Mouse (Mus musculus) testis, adult 2 months (tissue): ENCODE data around the gene Kdm7a. TPM values are rescaled to one million over a fixed set of nuclear protein-coding genes. Genes with fewer than 3 reads are reported as not detected.
A peak's percentile ranks its signal among the peaks of the same experiment; 100 is the strongest.

Experiments used
- H3K27ac ChIP-seq: fragments of 200-500 bp; 2 replicates; pipeline ENCODE4 v1.5.1; 2012; ENCODE audit warnings: low read depth, low read length; ENCODE audit not compliant: control insufficient read depth, insufficient read depth
- H3K27me3 ChIP-seq: fragments of 200-500 bp; 2 replicates; pipeline ENCODE4 v1.6.1; 2012; ENCODE audit warnings: mild to moderate bottlenecking, low read length, moderate library complexity; ENCODE audit not compliant: control insufficient read depth, insufficient read depth
- H3K36me3 ChIP-seq: fragments of 200-500 bp; 2 replicates; pipeline ENCODE4 v1.6.1; 2012; ENCODE audit warnings: mild to moderate bottlenecking, low read length; ENCODE audit not compliant: control insufficient read depth, insufficient read depth
- H3K4me1 ChIP-seq: fragments of 200-500 bp; 2 replicates; pipeline ENCODE4 v1.6.1; 2012; ENCODE audit warnings: low read length; ENCODE audit not compliant: control insufficient read depth, insufficient read depth
- H3K4me3 ChIP-seq: fragments of 200-500 bp; 2 replicates; pipeline ENCODE4 v1.5.1; 2012; ENCODE audit warnings: low read depth, mild to moderate bottlenecking, low read length, moderate library complexity, mixed read lengths; ENCODE audit not compliant: control insufficient read depth
- CTCF ChIP-seq: fragments of 200-500 bp; IDR thresholded peaks from 2 replicates; pipeline ENCODE4 v1.5.1; 2012; ENCODE audit warnings: low read depth, mild to moderate bottlenecking, inconsistent platforms, low read length, moderate library complexity; ENCODE audit not compliant: control insufficient read depth, insufficient read depth, insufficient replicate concordance
- POLR2A ChIP-seq: fragments of 200-500 bp; IDR thresholded peaks from 2 replicates; pipeline ENCODE4 v1.6.1; 2012; ENCODE audit warnings: low read depth, mild to moderate bottlenecking, inconsistent platforms, low read length, moderate library complexity; ENCODE audit not compliant: control insufficient read depth
- polyA plus RNA-seq: library from polyadenylated mRNA; depleted of rRNA; stranded (reverse); fragments of >200 nt; gene quantifications from 2 replicates; pipeline ENCODE4 v1.2.3, GENCODE M21; 2012; rRNA removed

Gene Kdm7a
- polyA plus RNA-seq: 3.9 and 5.1 TPM in 2 replicates

DNA sequence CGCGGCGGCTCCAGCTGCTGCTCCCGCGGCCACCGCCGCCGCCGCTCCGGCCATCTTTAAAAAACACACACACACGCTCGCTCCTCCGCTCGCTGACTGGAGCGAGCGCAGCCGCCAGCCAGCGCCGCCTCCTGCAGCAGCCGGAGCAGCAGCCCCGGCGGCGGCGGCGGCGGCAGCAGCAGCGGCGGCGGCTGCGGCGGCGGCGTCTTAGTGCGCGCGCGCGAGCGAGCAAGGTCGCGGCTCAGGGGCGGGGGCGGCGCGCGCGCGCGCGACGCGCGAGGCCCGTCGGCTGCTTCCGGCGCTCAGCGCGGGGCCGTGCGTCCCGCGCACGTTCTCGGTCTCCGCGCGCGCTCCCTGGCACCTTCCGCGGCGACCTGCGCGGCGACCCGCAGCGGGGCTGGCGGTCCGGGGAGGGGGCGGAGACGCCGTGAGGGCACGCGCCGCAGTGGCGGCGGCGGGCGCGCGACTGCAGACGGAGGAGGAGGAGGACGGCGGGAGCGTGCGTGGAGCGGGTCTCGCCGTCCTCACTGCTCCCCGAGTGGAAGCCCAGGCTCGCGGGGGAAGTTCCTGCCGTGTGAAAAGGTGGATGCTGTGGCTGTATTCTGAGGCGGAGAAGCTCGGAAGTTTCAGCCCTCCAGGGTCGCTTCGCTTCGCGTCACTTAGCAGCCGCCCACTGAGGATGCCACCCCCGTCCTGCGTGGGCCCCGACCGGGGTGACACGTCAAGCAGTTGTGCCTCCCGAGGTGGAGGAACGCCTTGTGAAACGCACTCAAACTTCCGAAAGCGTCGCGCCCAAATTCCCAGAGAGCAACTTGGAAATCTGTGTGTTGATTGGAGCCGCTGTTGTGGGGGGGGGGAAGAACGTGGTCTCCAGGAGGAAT is at the start of gene Kdm7a:
Gene Kdm7a, minus strand, starts transcription at position 209 of the 881 bp plus-strand sequence.
- Histone ChIP-seq H3K4me1 (peaks cover 4% of the 10 kb centered on the region), H3K36me3 (no peaks in the 10 kb centered on the region), H3K27ac (peak within 1 kb of the TSS; percentile 99), H3K27me3 (no peaks in the 10 kb centered on the region), H3K4me3 (peak within 1 kb of the TSS; percentile 88)
- no peak for TF ChIP-seq CTCF
- TF ChIP-seq POLR2A: peak; percentile 34; the same call in 1 of the 2 replicates

DNA sequence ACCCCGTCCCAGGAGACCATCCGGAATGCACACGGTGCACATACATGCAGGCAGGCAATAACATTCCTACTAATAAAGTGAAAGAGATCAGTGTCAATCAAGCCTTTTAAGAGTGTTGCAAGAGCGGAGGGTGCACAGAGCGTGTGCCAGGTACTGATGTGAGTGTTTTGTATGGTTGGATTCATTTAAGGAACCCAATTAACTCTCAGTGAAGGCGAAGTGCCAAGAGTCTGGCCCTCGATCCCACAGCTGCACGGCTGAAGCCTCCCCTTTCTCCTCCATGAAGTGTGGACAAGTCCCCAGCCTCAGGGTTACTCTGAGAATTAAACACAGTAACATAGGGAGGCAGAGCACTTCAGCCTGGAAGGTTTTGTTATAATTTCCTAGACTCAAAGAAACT is 48.7 kb upstream of the Kdm7a start:
- H3K27ac ChIP-seq: no peak overlapping the region
- peaks cover 10% of the 10 kb centered on the region for H3K4me1 ChIP-seq
- no peaks in the 10 kb centered on the region for H3K27me3 ChIP-seq
- H3K4me3 ChIP-seq: no peak overlapping the region
- H3K36me3 ChIP-seq: no peaks in the 10 kb centered on the region
- TF ChIP-seq POLR2A (no peak), CTCF (no peak)

DNA sequence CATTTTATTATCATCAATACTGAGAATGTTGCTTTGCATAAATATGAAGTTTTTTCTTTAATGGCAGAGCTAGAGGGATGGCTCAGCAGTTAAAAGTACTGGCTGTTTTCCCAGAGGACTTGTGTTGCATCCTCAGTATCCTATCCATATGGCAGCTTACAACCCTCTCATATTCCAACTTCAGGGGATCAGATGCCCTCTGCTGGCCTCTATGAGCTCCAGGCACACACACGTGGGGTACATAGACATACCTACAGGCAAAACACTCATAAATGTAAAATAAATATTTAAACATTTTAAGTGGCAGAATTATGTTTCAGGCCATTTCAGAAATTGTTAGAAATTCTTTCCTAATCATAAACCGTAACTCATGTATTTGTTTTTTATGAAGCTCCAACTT is 43.5 kb upstream of the Kdm7a start:
- Histone ChIP-seq H3K27me3 (no peaks in the 10 kb centered on the region), H3K27ac (no peak overlapping the region), H3K4me3 (no peak overlapping the region), H3K36me3 (no peaks in the 10 kb centered on the region), H3K4me1 (peaks cover 2% of the 10 kb centered on the region; the same call in 1 of the 2 replicates)
- no peak for TF ChIP-seq CTCF

DNA sequence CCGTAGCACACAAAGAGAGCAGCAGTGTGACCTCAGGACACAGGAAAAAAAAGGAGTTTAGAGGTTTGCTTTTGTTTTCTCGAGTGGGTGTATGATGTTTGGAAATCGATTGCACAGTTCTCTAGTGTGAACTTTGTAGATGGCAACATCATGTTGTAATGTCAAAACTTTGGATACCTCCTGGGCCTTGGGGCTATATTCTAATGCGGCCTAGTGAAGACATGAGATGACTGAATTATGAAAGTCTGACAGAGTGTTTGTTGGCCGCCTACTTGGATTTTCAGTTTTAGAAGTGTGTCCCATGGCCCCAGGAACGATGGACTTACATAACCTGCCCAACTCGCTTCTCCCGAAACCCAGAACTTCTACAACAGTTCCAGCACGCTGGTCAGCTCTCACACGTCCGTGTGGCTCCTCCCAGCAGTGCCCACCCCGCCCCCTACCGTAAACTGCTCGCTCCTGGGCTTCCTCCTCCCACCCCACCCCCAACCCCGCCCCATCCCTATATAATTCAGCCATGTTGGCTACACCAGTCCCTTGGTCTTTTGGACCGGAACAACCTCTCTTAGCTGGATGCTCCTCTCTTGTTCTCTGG is 42.7 kb upstream of the Kdm7a start:
- Histone ChIP-seq H3K36me3 (no peaks in the 10 kb centered on the region), H3K27me3 (no peaks in the 10 kb centered on the region), H3K27ac (no peak overlapping the region), H3K4me1 (peaks cover 2% of the 10 kb centered on the region), H3K4me3 (no peak overlapping the region)
- TF ChIP-seq POLR2A: no peak
- no peak for TF ChIP-seq CTCF

DNA sequence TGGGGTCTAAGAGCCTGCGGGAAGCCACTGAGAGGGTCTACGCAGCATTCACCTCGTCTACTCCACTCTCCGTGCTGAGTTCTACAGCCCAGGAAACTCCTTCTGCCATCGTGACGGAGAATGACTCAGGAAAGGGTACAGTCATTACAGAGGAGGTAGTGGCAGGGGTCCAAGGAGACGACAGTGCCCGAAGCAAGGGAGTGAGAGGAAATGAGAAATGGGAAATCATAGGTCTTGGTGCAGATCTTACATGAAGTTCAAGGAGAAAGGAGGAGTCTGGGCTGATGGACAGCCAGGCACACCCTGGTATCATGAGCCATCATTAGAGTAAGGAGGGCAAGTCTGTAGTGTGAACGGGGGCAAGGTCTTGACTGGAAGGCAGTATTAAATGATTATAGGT is 37.5 kb upstream of the Kdm7a start:
- Histone ChIP-seq H3K27me3 (no peaks in the 10 kb centered on the region), H3K4me1 (peaks cover 10% of the 10 kb centered on the region), H3K27ac (peak overlapping the region; percentile 75), H3K4me3 (no peak overlapping the region), H3K36me3 (no peaks in the 10 kb centered on the region)
- TF ChIP-seq CTCF (no peak), POLR2A (no peak)

DNA sequence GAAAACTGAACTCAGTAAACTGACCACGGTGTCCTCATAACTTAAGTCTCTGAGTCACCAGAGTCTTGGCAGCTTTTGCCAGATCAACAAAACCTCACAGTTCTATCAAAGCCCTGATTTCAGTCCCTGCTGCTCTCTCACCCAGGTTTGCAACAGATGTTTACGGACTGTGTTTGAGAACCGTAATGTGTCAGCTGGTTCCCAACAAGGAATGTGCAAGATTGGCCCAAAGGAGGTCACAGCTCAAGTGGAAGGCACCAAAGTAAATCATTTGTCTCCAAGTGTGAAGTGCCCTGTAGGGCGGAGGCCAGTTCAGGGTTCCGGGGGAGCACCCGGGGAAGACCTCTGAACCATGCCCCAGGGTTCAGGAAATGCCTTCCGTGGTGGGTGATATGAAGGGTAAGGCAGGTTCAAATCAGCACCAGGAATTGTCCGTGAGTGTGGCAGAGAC is 36.9 kb upstream of the Kdm7a start:
- H3K36me3 ChIP-seq: no peaks in the 10 kb centered on the region
- H3K27ac ChIP-seq: peak overlapping the region; percentile 52
- no peak overlapping the region for H3K4me3 ChIP-seq
- TF ChIP-seq POLR2A (no peak), CTCF (no peak)
- no peaks in the 10 kb centered on the region for H3K27me3 ChIP-seq
- peaks cover 10% of the 10 kb centered on the region for H3K4me1 ChIP-seq

DNA sequence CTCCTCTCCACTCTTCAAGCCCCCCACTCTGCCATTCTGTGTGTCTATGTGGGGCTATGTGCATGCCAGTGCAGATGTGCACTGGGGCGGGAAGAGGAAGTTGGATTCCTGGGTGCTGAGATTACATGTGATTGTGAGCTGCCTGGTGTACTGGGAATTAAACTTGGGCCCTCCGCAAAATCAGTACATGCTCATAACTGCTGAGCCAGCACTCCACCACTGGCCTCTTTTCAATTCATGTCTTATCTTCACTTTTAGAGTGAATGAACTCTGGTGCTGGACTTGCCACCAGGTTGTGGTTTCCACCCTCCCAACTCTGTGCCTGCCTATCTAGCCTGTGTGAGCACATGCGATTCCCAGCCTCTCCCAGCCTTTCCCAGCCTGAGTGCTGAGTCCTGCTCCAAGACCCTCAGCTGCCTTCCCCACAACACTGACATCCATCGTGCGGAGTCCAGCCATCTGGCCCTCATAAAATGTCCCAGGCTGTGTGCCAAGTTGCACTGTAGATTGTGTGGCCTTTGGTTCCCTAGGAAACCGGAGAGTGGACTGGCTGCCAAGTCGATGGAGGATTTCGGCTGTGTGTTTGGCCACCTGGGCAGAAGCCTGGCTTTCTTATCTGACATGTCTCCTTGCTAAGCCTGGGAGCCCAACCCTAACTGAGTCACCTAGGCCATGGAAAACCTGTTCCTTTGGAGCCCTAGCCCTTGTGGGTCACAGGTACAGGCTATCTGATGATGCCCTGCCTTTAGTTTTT is 36.3 kb upstream of the Kdm7a start:
- peaks cover 10% of the 10 kb centered on the region for H3K4me1 ChIP-seq
- H3K27ac ChIP-seq: peak overlapping the region; percentile 58
- no peaks in the 10 kb centered on the region for H3K36me3 ChIP-seq
- TF ChIP-seq CTCF (no peak), POLR2A (no peak)
- H3K27me3 ChIP-seq: no peaks in the 10 kb centered on the region
- no peak overlapping the region for H3K4me3 ChIP-seq
